Mouse (Mus musculus) erythroblast, embryonic 14.5 days (primary cell): ENCODE data around the gene BC030867. TPM values are rescaled to one million over a fixed set of nuclear protein-coding genes. Genes with fewer than 3 reads are reported as not detected.

Experiments used
- H3K27me3 ChIP-seq: 2 replicates; pipeline ENCODE4 v1.6.1; 2012; ENCODE audit warnings: inconsistent platforms; ENCODE audit not compliant: control insufficient read depth
- H3K36me3 ChIP-seq: 2 replicates; pipeline ENCODE4 v1.6.1; 2012; ENCODE audit warnings: mild to moderate bottlenecking, inconsistent platforms; ENCODE audit not compliant: control insufficient read depth
- H3K4me1 ChIP-seq: 2 replicates; pipeline ENCODE4 v1.6.1; 2012; ENCODE audit warnings: inconsistent platforms; ENCODE audit not compliant: control insufficient read depth
- H3K4me3 ChIP-seq: replicated peaks from 2 replicates; pipeline ENCODE3; 2012; ENCODE audit warnings: moderate library complexity, mild to moderate bottlenecking, inconsistent platforms
- H3K9me3 ChIP-seq: 2 replicates; pipeline ENCODE4 v1.6.1; 2012; ENCODE audit warnings: low read length, inconsistent platforms, mixed read lengths; ENCODE audit not compliant: control insufficient read depth
- GATA1 ChIP-seq: IDR thresholded peaks from 2 replicates; pipeline ENCODE4 v1.6.1; 2012; ENCODE audit warnings: low read length, inconsistent platforms, mixed read lengths
- TAL1 ChIP-seq: IDR thresholded peaks from 3 replicates; pipeline ENCODE4 v1.6.1; 2012; ENCODE audit warnings: low read length, inconsistent platforms, mixed read lengths
- polyA plus RNA-seq: library from polyadenylated mRNA; stranded (reverse); fragments of >175 nt; gene quantifications from 2 replicates; pipeline ENCODE4 v1.2.3, GENCODE M21; 2012

Gene BC030867
- polyA plus RNA-seq, 1 experiment = 0.50 TPM

DNA sequence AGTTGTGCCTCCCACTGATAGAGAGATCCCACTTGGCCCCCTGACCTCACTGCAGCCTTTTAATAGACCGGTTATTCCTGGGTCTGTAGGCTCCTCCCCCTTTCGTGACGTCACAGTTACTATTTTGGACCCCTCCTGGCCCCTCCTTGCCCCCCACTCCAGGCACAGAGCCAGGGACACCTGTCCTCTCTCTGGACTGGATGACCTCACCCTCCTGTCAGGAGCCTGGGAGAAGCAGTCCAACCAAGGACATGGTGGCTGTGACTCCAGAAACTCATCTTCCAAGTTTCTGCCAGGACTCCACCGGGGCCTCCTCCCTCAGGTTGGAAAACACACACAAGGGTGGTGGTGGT is 28.7 kb upstream of the BC030867 start:
- TF ChIP-seq GATA1 (no peak), TAL1 (no peak)
- no peaks in the 10 kb centered on the region for H3K36me3 ChIP-seq
- H3K9me3 ChIP-seq = no peaks in the 10 kb centered on the region
- H3K4me1 ChIP-seq = peaks cover 45% of the 10 kb centered on the region
- peaks cover 32% of the 10 kb centered on the region for H3K27me3 ChIP-seq
- H3K4me3 ChIP-seq = no peak overlapping the region

DNA sequence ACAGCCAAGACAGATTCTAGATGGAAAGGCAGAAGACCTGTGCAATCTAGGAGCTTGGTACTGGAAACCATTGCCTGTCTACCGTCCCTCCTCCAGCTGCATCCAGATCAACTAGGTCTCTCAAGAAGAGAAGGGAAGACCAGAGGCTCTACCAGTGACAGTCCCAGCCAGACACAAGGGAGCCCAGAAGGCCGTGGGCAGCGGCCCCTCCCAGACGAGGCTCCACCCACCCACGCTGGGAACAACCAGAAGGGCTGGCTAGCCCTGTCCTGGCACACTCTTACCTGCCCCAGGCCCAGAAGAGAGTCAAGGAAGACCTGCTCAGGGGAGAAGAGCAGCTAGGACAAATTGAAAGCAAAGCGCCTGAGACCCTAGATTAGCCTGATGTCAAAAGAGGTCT is 28.2 kb upstream of the BC030867 start:
- Histone ChIP-seq H3K36me3 (no peaks in the 10 kb centered on the region), H3K4me3 (no peak overlapping the region), H3K4me1 (peaks cover 47% of the 10 kb centered on the region), H3K9me3 (no peaks in the 10 kb centered on the region), H3K27me3 (peaks cover 37% of the 10 kb centered on the region)
- TF ChIP-seq TAL1 (no peak), GATA1 (no peak)

DNA sequence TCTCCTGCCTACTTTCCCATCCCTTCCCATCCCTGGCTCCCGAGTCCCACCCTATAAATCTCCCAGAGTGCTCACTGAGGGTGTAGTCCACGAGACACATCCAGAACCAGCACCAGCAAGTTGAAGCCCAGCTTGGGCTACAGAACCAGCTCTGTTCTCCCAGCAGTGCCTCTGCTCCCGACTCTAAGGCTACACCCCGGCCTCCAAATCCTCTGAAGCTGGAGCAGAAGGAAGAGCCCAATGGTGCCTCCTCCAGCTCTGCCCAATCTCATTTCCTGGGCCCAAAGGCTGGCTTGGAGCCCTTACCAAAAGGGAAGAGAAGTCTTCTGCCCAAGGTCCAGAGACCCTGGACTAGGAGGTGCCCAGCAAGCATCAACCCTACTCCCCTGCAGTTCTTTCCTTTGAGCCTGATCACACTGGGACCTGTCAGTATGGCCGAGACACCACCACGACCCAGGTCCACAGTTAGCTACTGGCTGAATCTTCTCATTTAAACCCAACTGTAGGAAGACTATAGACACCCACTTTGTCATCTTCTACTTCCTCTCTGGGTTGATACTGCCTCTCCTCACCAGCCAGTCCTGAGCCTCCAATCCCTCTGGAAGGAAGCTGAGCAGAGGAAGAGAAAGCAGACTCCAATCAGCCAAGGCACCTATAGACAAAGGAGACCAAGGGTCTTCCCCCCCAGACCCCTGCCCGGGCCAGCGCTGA is 27.3 kb upstream of the BC030867 start:
- TF ChIP-seq GATA1 (no peak), TAL1 (no peak)
- Histone ChIP-seq H3K9me3 (no peaks in the 10 kb centered on the region), H3K4me3 (no peak overlapping the region), H3K36me3 (no peaks in the 10 kb centered on the region), H3K27me3 (peaks cover 46% of the 10 kb centered on the region), H3K4me1 (peaks cover 47% of the 10 kb centered on the region)

DNA sequence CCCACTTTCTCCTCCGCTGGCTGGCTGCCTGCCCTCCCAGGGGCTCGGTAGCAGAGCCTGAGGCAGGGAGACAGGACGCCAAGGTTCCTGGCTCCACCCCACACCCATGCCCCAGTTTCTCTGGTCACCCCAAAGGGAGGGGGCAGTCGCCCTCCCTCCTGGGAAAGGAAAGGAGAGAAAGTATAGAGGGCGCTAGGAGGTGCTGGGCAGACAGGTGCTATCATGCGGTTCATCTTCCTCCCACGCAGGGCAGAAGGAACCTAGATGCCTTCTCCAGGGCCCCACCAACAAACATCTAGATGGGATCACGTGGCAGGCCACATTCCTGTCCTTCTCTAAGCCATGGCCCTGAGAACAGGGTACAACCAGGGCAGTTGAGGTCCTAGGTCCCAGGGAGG is 26.7 kb upstream of the BC030867 start:
- Histone ChIP-seq H3K4me3 (no peak overlapping the region), H3K36me3 (no peaks in the 10 kb centered on the region), H3K9me3 (no peaks in the 10 kb centered on the region), H3K27me3 (peaks cover 52% of the 10 kb centered on the region), H3K4me1 (peaks cover 47% of the 10 kb centered on the region)
- TF ChIP-seq GATA1 = no peak
- TF ChIP-seq TAL1 = no peak

DNA sequence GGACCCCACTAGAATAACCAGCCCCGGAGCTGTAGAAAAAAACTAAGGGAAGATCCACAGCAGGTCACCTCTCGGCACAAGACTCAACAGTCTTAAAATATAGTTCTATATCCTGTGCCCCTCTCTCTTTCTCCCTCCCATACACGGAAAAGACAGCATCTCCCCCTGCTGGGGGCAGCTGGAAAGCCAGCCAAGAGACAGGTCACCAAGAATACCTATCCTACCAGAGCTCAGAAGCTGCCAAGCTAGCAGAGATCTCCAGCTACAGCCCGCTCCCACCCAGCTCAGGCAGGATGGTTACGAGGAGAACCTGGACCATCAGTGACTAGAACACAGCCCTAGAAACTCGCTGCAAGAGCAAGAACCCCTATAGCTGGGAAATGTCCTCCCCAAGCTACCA is 25.5 kb upstream of the BC030867 start:
- H3K36me3 ChIP-seq = no peaks in the 10 kb centered on the region
- H3K27me3 ChIP-seq = peaks cover 57% of the 10 kb centered on the region
- H3K4me1 ChIP-seq = peaks cover 50% of the 10 kb centered on the region
- TF ChIP-seq GATA1 = no peak
- no peak for TF ChIP-seq TAL1
- no peak overlapping the region for H3K4me3 ChIP-seq
- no peaks in the 10 kb centered on the region for H3K9me3 ChIP-seq

DNA sequence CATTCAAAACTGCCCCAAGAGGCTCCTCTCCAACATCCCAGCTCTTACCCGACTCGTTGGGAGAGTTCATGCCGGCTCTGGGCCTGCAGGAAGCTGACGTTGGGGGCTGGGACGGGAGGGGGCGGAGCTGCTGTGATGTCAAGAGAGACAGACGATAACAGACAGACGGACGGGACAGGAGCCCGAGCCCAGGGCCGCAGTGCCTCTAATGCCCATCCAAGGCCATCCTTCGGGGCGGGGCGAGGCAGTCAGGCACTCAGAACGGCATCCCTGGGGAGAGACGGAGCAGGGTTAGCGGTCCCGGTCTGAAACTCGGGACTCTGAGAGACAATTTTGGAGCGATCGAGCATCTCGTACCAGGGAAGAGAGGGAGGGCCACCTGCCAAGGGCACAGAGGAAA is 24.0 kb upstream of the BC030867 start:
- TF ChIP-seq TAL1 (no peak), GATA1 (no peak)
- H3K27me3 ChIP-seq = peaks cover 68% of the 10 kb centered on the region
- H3K4me1 ChIP-seq = peaks cover 50% of the 10 kb centered on the region
- H3K9me3 ChIP-seq = no peaks in the 10 kb centered on the region
- no peaks in the 10 kb centered on the region for H3K36me3 ChIP-seq
- peak overlapping the region; percentile 8 for H3K4me3 ChIP-seq

DNA sequence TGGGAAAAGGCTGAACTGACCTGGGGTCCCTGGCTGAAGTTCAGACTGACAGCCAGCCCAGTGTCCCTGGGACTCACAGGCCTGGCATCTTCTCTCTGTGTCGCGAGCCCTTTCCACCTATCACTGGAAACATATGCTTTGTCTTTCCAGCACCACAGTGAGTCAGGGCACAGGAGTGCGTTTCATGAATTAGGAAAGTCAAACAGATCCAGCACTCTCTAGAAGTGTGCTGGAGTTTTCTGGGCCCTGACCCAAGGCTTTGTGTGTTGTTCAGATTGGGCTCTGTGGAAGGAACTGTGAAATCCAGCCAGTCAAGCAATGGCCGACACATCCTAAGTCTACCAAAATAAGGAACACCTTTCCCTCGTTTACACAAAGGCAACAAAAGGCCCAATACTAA is 23.5 kb upstream of the BC030867 start:
- Histone ChIP-seq H3K4me3 (no peak overlapping the region), H3K27me3 (peaks cover 72% of the 10 kb centered on the region), H3K4me1 (peaks cover 47% of the 10 kb centered on the region), H3K36me3 (no peaks in the 10 kb centered on the region), H3K9me3 (no peaks in the 10 kb centered on the region)
- no peak for TF ChIP-seq GATA1
- TF ChIP-seq TAL1 = no peak

DNA sequence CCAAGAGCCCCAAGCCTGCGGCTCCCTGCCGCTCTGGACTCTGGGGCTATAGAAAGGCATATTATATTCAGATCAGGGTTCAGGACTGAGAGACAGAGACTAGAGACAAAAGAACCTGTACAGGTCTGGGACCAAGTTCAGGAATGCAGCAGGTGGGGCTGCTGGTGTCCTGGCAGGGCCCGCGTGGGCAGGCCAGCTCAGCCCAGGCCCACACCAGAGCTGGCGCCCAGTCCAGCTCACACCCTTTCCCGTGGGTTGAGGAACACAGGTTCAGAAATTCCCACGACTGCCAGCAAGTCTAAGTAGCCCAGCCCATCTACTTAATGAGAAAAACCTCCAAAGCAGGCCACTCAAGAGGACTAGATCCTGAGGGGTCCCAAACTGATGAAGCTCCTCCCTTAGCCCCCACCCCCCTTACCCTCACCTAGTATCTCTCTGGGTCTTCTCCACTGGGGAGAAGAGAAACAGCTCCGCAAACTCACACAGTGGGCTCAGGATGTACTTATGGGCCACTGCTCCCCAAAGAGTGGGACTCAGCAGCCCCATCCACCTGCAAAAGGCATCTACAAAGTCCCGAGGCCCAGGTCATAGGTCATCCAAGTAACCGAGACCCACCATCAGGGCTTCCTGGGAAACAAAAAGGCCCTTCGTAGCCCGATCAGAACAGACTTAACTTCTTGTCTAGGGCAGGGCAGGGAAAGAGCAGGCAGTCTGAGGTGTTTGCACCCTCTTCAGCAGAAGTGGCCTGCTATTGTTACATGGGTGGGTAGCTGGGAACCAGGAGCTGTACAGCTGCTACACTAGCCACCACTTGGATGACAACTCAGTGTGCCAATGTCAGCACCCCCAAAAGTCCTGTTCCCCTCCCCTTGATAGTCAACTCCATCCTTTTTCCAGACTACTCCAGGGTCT is 22.4 kb upstream of the BC030867 start:
- Histone ChIP-seq H3K36me3 (no peaks in the 10 kb centered on the region), H3K9me3 (no peaks in the 10 kb centered on the region), H3K4me1 (peaks cover 51% of the 10 kb centered on the region), H3K4me3 (no peak overlapping the region), H3K27me3 (peaks cover 82% of the 10 kb centered on the region)
- no peak for TF ChIP-seq TAL1
- TF ChIP-seq GATA1 = no peak

DNA sequence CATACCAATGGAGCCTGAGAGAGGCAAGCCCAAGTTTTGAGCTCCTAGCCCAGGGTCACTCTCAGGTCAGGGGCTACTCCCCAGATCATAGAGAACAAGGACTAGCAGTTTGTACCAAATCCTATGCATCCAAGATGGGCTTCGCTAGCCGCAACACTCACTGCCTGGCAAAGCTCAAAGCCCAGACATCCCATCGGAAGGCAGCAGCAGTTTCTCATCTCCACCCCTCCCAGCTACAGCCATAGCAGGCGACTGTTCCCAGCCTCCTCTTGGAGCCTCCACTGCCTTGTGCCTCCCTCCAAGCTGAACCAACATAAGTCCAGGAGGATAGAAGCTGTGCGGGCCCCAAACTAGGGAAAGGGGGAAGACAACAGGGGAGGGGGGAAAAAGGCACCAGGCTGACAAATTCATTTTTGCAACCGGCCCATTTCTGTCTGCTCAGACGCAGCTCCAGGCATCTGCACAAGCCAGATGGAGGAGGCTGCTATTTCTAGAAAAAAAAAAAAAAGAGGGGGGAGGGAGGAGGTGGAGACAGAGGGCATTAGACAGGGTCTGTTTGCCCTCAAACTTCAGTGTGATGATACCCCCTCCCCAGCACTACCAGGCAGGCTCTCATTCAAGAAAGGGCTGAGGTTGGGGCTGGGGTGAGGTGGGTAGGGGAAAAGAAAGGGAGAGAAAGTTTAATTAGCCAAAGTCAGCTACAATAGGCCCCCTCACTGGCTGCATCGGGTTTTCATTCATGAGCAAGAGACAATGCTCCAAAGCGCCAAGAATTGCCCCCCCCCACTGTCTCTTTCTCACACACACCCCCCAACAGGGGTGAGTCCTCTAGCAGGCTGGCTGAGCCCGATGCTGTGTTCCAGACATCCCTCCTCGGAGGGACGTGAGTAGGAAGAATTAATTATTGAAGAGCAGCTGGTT is 21.2 kb upstream of the BC030867 start:
- Histone ChIP-seq H3K9me3 (no peaks in the 10 kb centered on the region), H3K4me1 (peaks cover 51% of the 10 kb centered on the region), H3K4me3 (peak overlapping the region; percentile 36), H3K36me3 (no peaks in the 10 kb centered on the region), H3K27me3 (peaks cover 80% of the 10 kb centered on the region)
- TF ChIP-seq TAL1 (no peak), GATA1 (no peak)
